Mouse (Mus musculus) intestine, embryonic 16.5 days (tissue): ENCODE results near the gene Gdpgp1. TPM values are rescaled to one million over a fixed set of nuclear protein-coding genes. Genes with fewer than 3 reads are reported as not detected.

ENCODE experiments used
- ATAC-seq: fragments of 200-750 bp; cut with Nextera tagmentation; 2 replicates; pipeline ENCODE4 v1.8.0; 2017; ENCODE audit warnings: moderate TSS enrichment, moderate library complexity
- H3K27ac ChIP-seq: fragments of 300-500 bp; sonication (generic); 2 replicates; pipeline ENCODE4 v1.5.1; 2014; ENCODE audit warnings: mild to moderate bottlenecking, low read length
- H3K27me3 ChIP-seq: fragments of 300-500 bp; sonication (generic); replicated peaks from 2 replicates; pipeline ENCODE4 v1.6.1; 2014; ENCODE audit warnings: low read length, control low read depth, mixed read lengths; ENCODE audit not compliant: control insufficient read depth, insufficient read depth
- H3K36me3 ChIP-seq: fragments of 300-500 bp; sonication (generic); 2 replicates; pipeline ENCODE4 v1.6.1; 2014; ENCODE audit warnings: low read length, control low read depth; ENCODE audit not compliant: control insufficient read depth, insufficient read depth
- H3K4me1 ChIP-seq: fragments of 300-500 bp; sonication (generic); 2 replicates; pipeline ENCODE4 v1.6.1; 2014; ENCODE audit warnings: low read length, control low read depth, mixed read lengths; ENCODE audit not compliant: control insufficient read depth, insufficient read depth
- H3K4me2 ChIP-seq: fragments of 300-500 bp; sonication (generic); 2 replicates; pipeline ENCODE4 v1.6.1; 2014; ENCODE audit warnings: low read depth, low read length, control low read depth
- H3K4me3 ChIP-seq: fragments of 300-500 bp; sonication (generic); 2 replicates; pipeline ENCODE4 v1.5.1; 2014; ENCODE audit warnings: mild to moderate bottlenecking, low read length
- H3K9ac ChIP-seq: fragments of 300-500 bp; sonication (generic); 2 replicates; pipeline ENCODE4 v1.6.1; 2014; ENCODE audit warnings: low read depth, low read length
- H3K9me3 ChIP-seq: fragments of 300-500 bp; sonication (generic); 2 replicates; pipeline ENCODE4 v1.6.1; 2016; ENCODE audit warnings: low read length, control low read depth; ENCODE audit not compliant: control insufficient read depth
- WGBS: fragments of 180-500 bp; shearing (Covaris S2); extraction: QIAGEN DNeasy Blood & Tissue Kit; methylation state at CpG from one replicate; pipeline ENCODE4 v1.1.7; 2014; 5-methylcytosine and 5-hydroxymethylcytosine counted together
- polyA plus RNA-seq: library from polyadenylated mRNA; unstranded; fragments of >200 nt; fragmentation: Nextera tagmentation; extraction: Ambion mirVana; gene quantifications from 2 replicates; pipeline ENCODE4 v1.2.1, GENCODE M21; 2015

The Gdpgp1 gene
- polyA plus RNA-seq, 1 experiment from 2014 or later: 7.6 TPM

GRCm38 (mm10) chr7:80204961-80205360, 27.7 kb upstream of the Gdpgp1 start:
- H3K4me1 ChIP-seq: peaks cover 67% of the 10 kb centered on the region
- 82% methylated on average over 7 of the region's 7 CpGs for WGBS

GRCm38 (mm10) chr7:80205705-80206589, 26.7 kb upstream of the Gdpgp1 start:
- Histone ChIP-seq H3K9me3 (no peaks in the 10 kb centered on the region), H3K9ac (peak overlapping the region; percentile 39; the same call in 1 of the 2 replicates), H3K27ac (peak overlapping the region; percentile 93), H3K4me3 (no peak overlapping the region), H3K4me2 (no peak overlapping the region), H3K36me3 (no peaks in the 10 kb centered on the region), H3K27me3 (no peaks in the 10 kb centered on the region), H3K4me1 (peaks cover 61% of the 10 kb centered on the region)
- no peak for ATAC-seq
- WGBS: 79% methylated on average over 12 of the region's 12 CpGs

More at GRCm38 (mm10) chr7:80204961-80205360, 27.7 kb upstream of the Gdpgp1 start:
- no peak overlapping the region for H3K27ac ChIP-seq
- no peak overlapping the region for H3K9ac ChIP-seq
- H3K27me3 ChIP-seq: no peaks in the 10 kb centered on the region
- no peak overlapping the region for H3K4me2 ChIP-seq
- no peak for ATAC-seq
- H3K9me3 ChIP-seq: no peaks in the 10 kb centered on the region
- H3K4me3 ChIP-seq: no peak overlapping the region
- no peaks in the 10 kb centered on the region for H3K36me3 ChIP-seq

GRCm38 (mm10) chr7:80207314-80207731, 25.3 kb upstream of the Gdpgp1 start:
- ATAC-seq: peak; percentile 69
- Histone ChIP-seq H3K36me3 (no peaks in the 10 kb centered on the region), H3K4me3 (no peak overlapping the region), H3K27me3 (no peaks in the 10 kb centered on the region), H3K27ac (peak overlapping the region; percentile 93), H3K9me3 (no peaks in the 10 kb centered on the region), H3K4me1 (peaks cover 52% of the 10 kb centered on the region), H3K9ac (peak overlapping the region; percentile 55), H3K4me2 (peak overlapping the region; percentile 23; the same call in 1 of the 2 replicates)
- WGBS: 52% methylated on average over 3 of the region's 3 CpGs

- Histone ChIP-seq H3K27ac (peak overlapping the region; percentile 93), H3K9me3 (no peaks in the 10 kb centered on the region), H3K9ac (peak overlapping the region; percentile 55), H3K27me3 (no peaks in the 10 kb centered on the region), H3K4me1 (peaks cover 46% of the 10 kb centered on the region), H3K36me3 (no peaks in the 10 kb centered on the region), H3K4me3 (no peak overlapping the region), H3K4me2 (peak overlapping the region; percentile 11; the same call in 1 of the 2 replicates)
- 61% methylated on average over 18 of the region's 18 CpGs for WGBS
- peak; percentile 31 for ATAC-seq
Observed at GRCm38 (mm10) chr7:80208026-80208642, 24.5 kb upstream of the Gdpgp1 start.

GRCm38 (mm10) chr7:80208738-80209430, 23.8 kb upstream of the Gdpgp1 start:
- Histone ChIP-seq H3K27ac (peak overlapping the region; percentile 93), H3K9me3 (no peaks in the 10 kb centered on the region), H3K4me1 (peaks cover 39% of the 10 kb centered on the region), H3K36me3 (no peaks in the 10 kb centered on the region), H3K4me3 (no peak overlapping the region), H3K27me3 (no peaks in the 10 kb centered on the region), H3K9ac (0 out of 2 replicates have a peak overlapping the region, but pooled peaks have one; percentile 2), H3K4me2 (peak overlapping the region; percentile 4; the same call in 1 of the 2 replicates)
- WGBS: 61% methylated on average over 10 of the region's 10 CpGs
- peak; percentile 74 for ATAC-seq

DNA sequence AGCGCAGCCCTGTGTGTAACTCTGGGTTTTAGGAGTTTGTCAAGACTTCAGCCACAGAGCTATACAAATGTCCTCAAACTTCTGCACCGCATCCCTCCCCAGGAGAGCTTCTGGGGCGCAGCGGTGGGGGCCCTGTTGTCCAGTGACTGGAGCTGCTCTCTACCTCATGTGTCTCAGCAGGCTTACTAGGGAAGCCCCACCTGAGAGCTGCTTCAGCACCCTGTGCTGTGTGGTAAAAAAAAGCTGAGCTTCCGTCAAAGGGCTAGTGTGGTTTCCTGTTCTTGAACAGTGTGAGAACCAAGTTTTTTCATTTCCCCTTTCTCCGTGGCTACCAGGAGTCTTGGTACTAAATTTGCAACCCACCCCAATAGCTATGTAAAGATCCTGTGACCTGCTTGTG, 23.0 kb upstream of the Gdpgp1 start:
- Histone ChIP-seq H3K36me3 (no peaks in the 10 kb centered on the region), H3K27ac (peak overlapping the region; percentile 93; the same call in 1 of the 2 replicates), H3K9ac (no peak overlapping the region), H3K4me3 (no peak overlapping the region), H3K4me1 (peaks cover 39% of the 10 kb centered on the region), H3K4me2 (no peak overlapping the region), H3K27me3 (no peaks in the 10 kb centered on the region), H3K9me3 (no peaks in the 10 kb centered on the region)
- WGBS: 76% methylated on average over 6 of the region's 6 CpGs
- ATAC-seq: no peak

- WGBS: 87% methylated on average over 4 of the region's 4 CpGs
- H3K4me1 ChIP-seq: peaks cover 35% of the 10 kb centered on the region
- H3K27me3 ChIP-seq: no peaks in the 10 kb centered on the region
- no peak for ATAC-seq
- H3K9me3 ChIP-seq: no peaks in the 10 kb centered on the region
- no peak overlapping the region for H3K4me3 ChIP-seq
- H3K36me3 ChIP-seq: no peaks in the 10 kb centered on the region
- no peak overlapping the region for H3K9ac ChIP-seq
- H3K4me2 ChIP-seq: no peak overlapping the region
- no peak overlapping the region for H3K27ac ChIP-seq
Observed at GRCm38 (mm10) chr7:80210982-80211381, 21.7 kb upstream of the Gdpgp1 start.

GRCm38 (mm10) chr7:80213604-80214003, 19.1 kb upstream of the Gdpgp1 start:
- Histone ChIP-seq H3K27me3 (no peaks in the 10 kb centered on the region), H3K4me3 (no peak overlapping the region), H3K27ac (no peak overlapping the region), H3K4me2 (no peak overlapping the region), H3K4me1 (peaks cover 9% of the 10 kb centered on the region), H3K9me3 (no peaks in the 10 kb centered on the region), H3K9ac (no peak overlapping the region), H3K36me3 (0 out of 2 replicates have a peak, but pooled peaks cover 6% of the 10 kb centered on the region)
- WGBS: 91% methylated on average over 7 of the region's 7 CpGs
- ATAC-seq: no peak

DNA sequence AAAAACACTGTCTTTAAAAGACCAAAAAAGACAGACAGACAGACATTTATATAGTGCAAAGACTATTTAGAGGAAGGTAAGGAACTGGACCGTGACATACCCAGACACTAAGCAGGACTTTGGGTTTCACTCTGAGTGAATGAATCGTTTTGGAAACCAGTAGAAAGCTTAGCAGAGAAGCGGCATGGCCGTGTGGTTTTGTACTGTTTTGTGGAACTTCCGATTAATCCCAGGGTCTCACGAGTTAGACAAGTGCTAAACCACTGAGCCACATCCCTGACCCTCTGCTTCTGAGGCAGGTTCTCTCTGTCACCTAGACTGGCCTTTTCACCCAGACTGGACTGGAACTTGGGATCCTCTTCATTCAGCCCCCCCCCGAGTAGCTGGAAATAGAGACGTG, 18.2 kb upstream of the Gdpgp1 start:
- H3K4me3 ChIP-seq: no peak overlapping the region
- H3K27me3 ChIP-seq: no peaks in the 10 kb centered on the region
- no peak overlapping the region for H3K9ac ChIP-seq
- H3K9me3 ChIP-seq: no peaks in the 10 kb centered on the region
- WGBS: 81% methylated on average over 8 of the region's 8 CpGs
- 0 out of 2 replicates have a peak, but pooled peaks cover 15% of the 10 kb centered on the region for H3K36me3 ChIP-seq
- H3K27ac ChIP-seq: no peak overlapping the region
- no peak overlapping the region for H3K4me2 ChIP-seq
- H3K4me1 ChIP-seq: 0 out of 2 replicates have a peak, but pooled peaks cover 2% of the 10 kb centered on the region
- no peak for ATAC-seq
